Mouse (Mus musculus) CH12.LX (cell line): Measurements from ENCODE around the gene 4930404N11Rik. TPM values are rescaled to one million over a fixed set of nuclear protein-coding genes. Genes with fewer than 3 reads are reported as not detected.

ENCODE experiments used
- DNase-seq: peaks from one replicate; pipeline ENCODE4 v3.0.0-alpha.2; 2013; ENCODE audit errors: extremely low read depth
- H3K27ac ChIP-seq: 2 replicates; pipeline ENCODE4 v1.5.1; 2012; ENCODE audit warnings: low read depth, mild to moderate bottlenecking, control low read depth, moderate library complexity; ENCODE audit not compliant: insufficient read depth
- H3K27me3 ChIP-seq: replicated peaks from 2 replicates; pipeline ENCODE3; 2012; ENCODE audit warnings: inconsistent platforms
- H3K36me3 ChIP-seq, 2 experiments: replicated peaks in 1 of 2; 2 replicates each; pipeline versions ENCODE3 to v1.6.1; 2012; ENCODE audit warnings: inconsistent platforms in 1 of 2, low read length in 1 of 2, mild to moderate bottlenecking in 1 of 2, mixed read lengths in 1 of 2, moderate library complexity in 1 of 2; ENCODE audit not compliant: control insufficient read depth in 1 of 2, insufficient read depth in 1 of 2
- H3K4me1 ChIP-seq, 2 experiments: 2 replicates each; pipeline ENCODE4 v1.6.1; 2012; ENCODE audit warnings: inconsistent platforms in 1 of 2, moderate library complexity in 1 of 2; ENCODE audit not compliant: insufficient read depth in 2 of 2, control insufficient read depth in 1 of 2
- H3K4me2 ChIP-seq: 2 replicates; pipeline ENCODE4 v1.6.1; 2012; ENCODE audit warnings: low read depth, mild to moderate bottlenecking, control low read depth; ENCODE audit not compliant: poor library complexity, insufficient read depth, severe bottlenecking
- H3K4me3 ChIP-seq, 3 experiments: fragments of 150-350 bp in 1 of 3; sonication (generic) in 1 of 3; replicated peaks in 1 of 3; 2 replicates each; pipeline versions ENCODE3 to v1.5.1; 2011 to 2012; ENCODE audit warnings: low read depth in 2 of 3, low read length in 2 of 3, mild to moderate bottlenecking in 2 of 3, moderate library complexity in 2 of 3, control low read depth in 1 of 3, improper control_type of control experiment in 1 of 3, inconsistent platforms in 1 of 3, mixed read lengths in 1 of 3; ENCODE audit not compliant: poor library complexity in 1 of 3
- H3K79me2 ChIP-seq: replicated peaks from 2 replicates; pipeline ENCODE4 v1.6.1; 2012; ENCODE audit warnings: mild to moderate bottlenecking, moderate library complexity; ENCODE audit not compliant: control insufficient read depth, poor library complexity, insufficient read depth, severe bottlenecking; ENCODE audit errors: extremely low read depth
- H3K9ac ChIP-seq: 2 replicates; pipeline ENCODE4 v1.6.1; 2012; ENCODE audit warnings: low read depth, mild to moderate bottlenecking, control low read depth, moderate library complexity; ENCODE audit not compliant: insufficient read depth
- H3K9me3 ChIP-seq: replicated peaks from 2 replicates; pipeline ENCODE3; 2012; ENCODE audit warnings: low read length, inconsistent platforms, mixed read lengths
- CHD1 ChIP-seq: IDR thresholded peaks from 2 replicates; pipeline ENCODE4 v1.6.1; 2012; ENCODE audit warnings: low read depth, low read length, improper control_type of control experiment, inconsistent platforms
- CHD2 ChIP-seq: IDR thresholded peaks from 2 replicates; pipeline ENCODE4 v1.6.1; 2011; ENCODE audit warnings: low read length, improper control_type of control experiment
- CTCF ChIP-seq, 2 experiments: IDR thresholded peaks in 1 of 2; conservative IDR thresholded peaks in 1 of 2; 2 replicates each; pipeline ENCODE4 v1.5.1; 2011 to 2012; ENCODE audit warnings: low read depth in 2 of 2, low read length in 2 of 2, improper control_type of control experiment in 1 of 2, inconsistent platforms in 1 of 2, mild to moderate bottlenecking in 1 of 2, moderate library complexity in 1 of 2
- JUN ChIP-seq: IDR thresholded peaks from 2 replicates; pipeline ENCODE4 v1.6.1; 2011; ENCODE audit warnings: low read depth, mild to moderate bottlenecking, low read length, improper control_type of control experiment, moderate library complexity; ENCODE audit not compliant: insufficient read depth
- KAT2A ChIP-seq: IDR thresholded peaks from 2 replicates; pipeline ENCODE4 v1.6.1; 2012; ENCODE audit warnings: low read length, improper control_type of control experiment, inconsistent platforms; ENCODE audit not compliant: insufficient replicate concordance
- MAZ ChIP-seq: IDR thresholded peaks from 2 replicates; pipeline ENCODE4 v1.6.1; 2012; ENCODE audit warnings: low read depth, mild to moderate bottlenecking, inconsistent platforms, low read length, improper control_type of control experiment, moderate library complexity
- ZKSCAN1 ChIP-seq: IDR thresholded peaks from 2 replicates; pipeline ENCODE4 v1.6.1; 2012; ENCODE audit warnings: low read depth, inconsistent platforms, low read length, improper control_type of control experiment, borderline replicate concordance
- ZMIZ1 ChIP-seq: IDR thresholded peaks from 2 replicates; pipeline ENCODE4 v1.6.1; 2012; ENCODE audit warnings: low read depth, mild to moderate bottlenecking, inconsistent platforms, low read length, improper control_type of control experiment
- dilution Hi-C: fragments of 300-500 bp; cut with MboI; formaldehyde crosslinking; loops from 2 replicates; pipeline ENCODE4 v1.14.3; 2020; ENCODE audit warnings: low sequenced_read_pairs; ENCODE audit not compliant: extremely low pct_unique_long_range_greater_than_20kb, extremely low pct_ligation_motif_present
- in situ Hi-C: fragments of 300-500 bp; cut with MboI; formaldehyde crosslinking; loops from 3 replicates; pipeline ENCODE4 v1.14.3; 2019; ENCODE audit warnings: low sequenced_read_pairs, low pct_ligation_motif_present, low pct_unique_long_range_greater_than_20kb, mixed read lengths
- polyA plus RNA-seq: library from polyadenylated mRNA; unstranded; fragments of >175 nt; gene quantifications from 2 replicates; pipeline ENCODE4 v1.2.1, GENCODE M21; 2012; ENCODE audit warnings: low read depth; ENCODE audit not compliant: insufficient read length
- total RNA-seq, 2 experiments: library from RNA; depleted of rRNA; stranded (reverse); fragments of 300-350 nt in 1 of 2; fragments of >200 nt in 1 of 2; gene quantifications; 2 replicates each; pipeline ENCODE4 v1.2.3; 2012 to 2014

4930404N11Rik gene
- total and polyA plus RNA-seq, 3 experiments, result 0.23 to 5.2 (median 2.7) TPM

DNA sequence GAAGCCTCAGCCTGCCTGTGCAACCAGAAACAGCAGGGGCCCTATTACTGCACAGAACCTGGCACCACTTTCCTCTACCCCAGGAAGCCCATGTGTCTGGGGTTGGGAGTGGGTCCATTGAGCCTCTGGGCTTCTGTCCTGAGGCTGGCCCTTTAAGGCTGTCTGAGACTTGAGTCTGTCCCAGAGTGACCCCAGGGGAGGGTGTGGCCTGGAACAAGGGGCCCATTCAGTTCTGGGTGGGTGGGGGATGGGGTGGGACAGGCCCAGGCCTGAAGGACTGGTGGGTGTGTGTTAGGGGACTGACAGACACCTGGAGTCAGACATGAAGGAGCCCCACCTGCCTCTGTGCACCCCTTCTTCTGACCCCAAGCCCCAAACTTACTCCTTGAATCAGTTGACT lies 49.1 kb upstream of the 4930404N11Rik start:
- Histone ChIP-seq H3K27me3 (no peaks in the 10 kb centered on the region), H3K79me2 (peaks cover 8% of the 10 kb centered on the region; the same call in 1 of the 2 replicates), H3K9me3 (no peaks in the 10 kb centered on the region), H3K4me3 (no peak overlapping the region), H3K27ac (peak overlapping the region; percentile 30; the same call in 1 of the 2 replicates), H3K36me3 (peaks cover 21 to 56% of the 10 kb centered on the region in 2 experiments), H3K4me1 (peaks cover 53 to 64% of the 10 kb centered on the region in 2 experiments), H3K4me2 (peak overlapping the region; percentile 39; the same call in 1 of the 2 replicates), H3K9ac (no peak overlapping the region)
- dilution Hi-C loops, result no loop called here
- in situ Hi-C loops, result no loop called here
- no peak for DNase-seq
- TF ChIP-seq CHD2 (0 out of 2 replicates have a peak, but pooled peaks have one; percentile 23), KAT2A (no peak), ZMIZ1 (no peak), CHD1 (0 out of 2 replicates have a peak, but pooled peaks have one; percentile 27), MAZ (0 out of 2 replicates have a peak, but pooled peaks have one; percentile 24)

DNA sequence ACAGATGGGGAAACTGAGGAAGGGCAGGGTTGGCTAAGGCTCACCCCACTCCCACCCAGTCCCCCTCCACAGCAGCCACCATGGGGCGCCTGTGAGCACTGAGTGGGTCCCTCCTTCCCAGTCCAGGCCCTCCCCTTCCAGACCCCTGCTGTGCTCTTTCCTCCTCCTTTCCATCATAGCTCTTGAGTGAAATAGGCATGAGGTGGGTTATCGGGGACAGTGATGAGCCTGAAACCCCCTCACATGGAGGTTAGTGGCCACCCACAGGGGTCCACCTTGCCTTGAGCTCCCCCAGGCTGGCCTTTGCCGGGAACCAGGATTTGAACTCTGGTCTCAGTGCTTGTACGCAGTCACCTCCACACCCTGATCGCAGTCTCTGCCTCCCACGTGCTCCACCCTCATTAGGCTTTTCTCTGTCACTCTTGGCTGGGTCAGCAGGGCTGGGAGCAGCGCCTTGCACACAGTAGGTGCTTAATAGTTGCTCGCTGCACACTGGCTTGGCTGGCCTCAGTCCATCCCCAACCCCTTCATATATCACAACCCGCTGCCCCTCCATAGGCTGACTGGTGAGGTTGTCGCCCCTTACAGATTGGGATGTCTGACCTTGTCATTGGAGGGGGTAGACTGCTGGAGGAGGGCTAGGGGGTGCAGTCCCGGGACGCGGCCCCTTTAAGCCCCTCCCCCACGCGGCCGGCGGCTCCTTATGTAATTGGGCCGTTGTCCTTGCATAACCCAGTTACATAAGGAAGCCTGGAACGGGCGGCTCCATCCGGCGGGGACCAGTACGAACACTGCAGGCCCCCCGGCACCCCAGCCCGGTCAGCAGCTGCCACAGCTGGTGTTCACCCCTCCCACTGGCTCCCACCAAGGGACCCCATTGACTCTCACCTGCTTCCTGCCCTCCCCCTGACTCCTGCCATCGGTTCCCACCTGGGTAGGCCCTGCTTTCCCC lies 48.0 kb upstream of the 4930404N11Rik start:
- in situ Hi-C loops, result no loop called here
- no peaks in the 10 kb centered on the region for H3K27me3 ChIP-seq
- TF ChIP-seq KAT2A (no peak), CTCF (conservative IDR thresholded peaks at IDR 0.05 in 1 of 2, IDR thresholded peaks at IDR 0.05 in 1 of 2; ENCODE audit: low read depth in 2 of 2, low read length in 2 of 2) (0 out of 4 replicates have a peak, but pooled peaks of 1 of the 2 experiments have one; percentile 11), JUN (no peak), ZKSCAN1 (peak; percentile 46; the same call in 1 of the 2 replicates)
- peaks cover 16 to 47% of the 10 kb centered on the region in 2 experiments for H3K36me3 ChIP-seq
- dilution Hi-C loops, result no loop called here
- peaks cover 58 to 71% of the 10 kb centered on the region in 2 experiments for H3K4me1 ChIP-seq
- DNase-seq, result no peak
- H3K4me2 ChIP-seq, result no peak overlapping the region
- 0 out of 2 replicates have a peak, but pooled peaks cover 8% of the 10 kb centered on the region for H3K79me2 ChIP-seq
- no peak overlapping the region for H3K4me3 ChIP-seq
- H3K9me3 ChIP-seq, result no peaks in the 10 kb centered on the region
- no peak overlapping the region for H3K27ac ChIP-seq
- no peak overlapping the region for H3K9ac ChIP-seq
